Mouse (Mus musculus): ENCODE measurements around the gene Psd.

DNA sequence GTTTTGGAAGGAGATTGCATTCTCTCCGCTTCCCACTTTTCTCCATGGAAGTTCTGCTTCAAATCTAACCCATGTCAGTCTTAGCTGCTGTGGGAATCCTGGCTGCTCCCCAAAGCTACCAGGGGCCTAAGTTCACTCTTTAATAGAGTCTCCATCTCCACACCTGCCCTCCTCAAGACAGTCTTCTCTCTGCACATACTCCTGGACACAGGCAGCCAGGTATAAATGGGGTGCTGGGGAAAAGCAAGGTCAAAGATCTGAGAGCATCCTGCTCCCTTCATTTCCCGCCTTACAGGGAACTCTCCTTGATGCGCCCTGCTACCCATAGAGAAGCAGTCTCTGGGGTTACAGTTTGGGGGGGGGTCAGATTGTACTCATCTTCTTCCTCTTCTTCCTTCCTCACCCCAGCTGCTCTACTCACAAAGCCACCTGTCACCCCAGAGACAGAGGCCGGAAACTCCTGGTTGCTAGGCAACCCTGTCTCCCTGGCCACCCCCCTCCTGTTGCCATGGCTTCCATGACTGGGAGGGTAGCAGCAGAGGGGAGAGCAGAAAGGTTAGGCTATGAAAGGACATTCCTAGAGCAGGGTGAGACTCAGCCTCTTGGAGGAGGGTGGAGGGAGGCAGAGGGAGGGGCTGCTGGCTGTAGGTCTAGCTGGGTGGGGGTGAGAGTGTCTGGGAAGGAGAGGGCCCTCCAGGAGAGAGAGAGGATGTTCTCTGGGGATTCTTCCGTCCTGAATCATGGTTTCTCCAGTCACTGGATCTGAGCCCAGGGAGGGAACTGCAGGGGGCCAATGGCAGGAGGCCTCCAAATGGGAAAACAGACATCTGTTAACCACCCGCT lies 5.6 kb downstream of the Psd start:
- TF ChIP-seq CTCF (IDR thresholded peaks at IDR 0.05; ENCODE audit: low read depth) (no peak), EP300 (IDR thresholded peaks at IDR 0.05; ENCODE audit: low read depth) (no peak)
